Mouse (Mus musculus) inflammation-experienced regulatory T-cells, adult 6 months (primary cell): ENCODE measurements around the gene Snrnp200. TPM values are rescaled to one million over a fixed set of nuclear protein-coding genes. Genes with fewer than 3 reads are reported as not detected.
"Not testable (repeated sequence)": the region's sequence is repeated elsewhere in the genome, so short reads cannot be mapped to it uniquely, and the experiment has no call there.

Experiments
- ATAC-seq: one replicate; pipeline ENCODE4 v1.8.0; 2017
- polyA plus RNA-seq, 3 experiments: library from polyadenylated mRNA; unstranded; fragments of 100-300 nt; shearing (Covaris generic); gene quantifications; one replicate each; pipeline ENCODE4 v1.2.1; 2017

The Snrnp200 gene
- polyA plus RNA-seq, 3 experiments from 2014 or later = 47.3 to 57.9 (median 47.8) TPM

DNA sequence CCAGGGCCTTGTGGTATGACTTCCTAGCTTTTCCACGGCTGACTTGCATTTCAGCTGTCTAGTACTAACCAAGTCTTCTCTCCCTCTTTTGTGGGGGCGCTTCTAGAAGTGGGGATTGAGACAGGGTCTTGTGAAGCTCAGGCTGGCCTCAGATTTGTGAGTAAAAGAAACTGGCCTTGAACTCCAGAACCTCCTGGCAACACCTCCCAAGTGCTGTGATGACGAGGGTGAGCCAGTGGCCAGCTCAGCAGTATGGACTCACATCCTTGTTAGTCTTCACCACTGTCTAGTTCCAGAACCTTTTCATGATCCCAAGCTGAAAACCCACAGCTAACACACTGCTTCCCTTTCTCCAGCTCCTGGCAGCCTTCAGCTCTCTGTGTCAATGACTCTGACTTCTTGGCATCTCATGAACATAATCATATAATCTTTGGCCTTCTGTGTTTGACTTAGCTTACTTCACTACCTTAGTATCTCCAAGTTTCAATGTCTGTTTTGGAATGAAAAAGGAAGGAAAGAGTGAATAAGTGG, 46.5 kb downstream of the Snrnp200 start:
- ATAC-seq = no peak

DNA sequence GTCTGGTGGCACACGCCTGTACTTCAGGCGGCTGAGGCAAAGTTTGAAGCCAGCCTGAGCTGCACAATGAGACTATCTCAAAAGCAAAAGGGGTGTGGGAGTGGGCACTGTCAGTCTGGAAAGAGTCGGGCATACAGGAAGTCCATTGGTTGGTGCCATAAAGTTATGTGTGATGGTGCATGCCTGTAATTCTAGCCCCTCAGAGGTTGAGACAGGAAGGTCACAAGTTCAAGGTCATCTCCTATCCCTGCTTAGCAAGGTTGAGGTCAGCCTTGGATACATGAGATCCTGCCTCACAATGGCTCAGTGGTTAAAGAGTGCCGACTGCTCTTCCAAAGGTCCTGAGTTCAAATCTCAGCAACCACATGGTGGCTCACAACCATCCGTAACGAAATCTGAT, 47.1 kb downstream of the Snrnp200 start:
- no peak for ATAC-seq

DNA sequence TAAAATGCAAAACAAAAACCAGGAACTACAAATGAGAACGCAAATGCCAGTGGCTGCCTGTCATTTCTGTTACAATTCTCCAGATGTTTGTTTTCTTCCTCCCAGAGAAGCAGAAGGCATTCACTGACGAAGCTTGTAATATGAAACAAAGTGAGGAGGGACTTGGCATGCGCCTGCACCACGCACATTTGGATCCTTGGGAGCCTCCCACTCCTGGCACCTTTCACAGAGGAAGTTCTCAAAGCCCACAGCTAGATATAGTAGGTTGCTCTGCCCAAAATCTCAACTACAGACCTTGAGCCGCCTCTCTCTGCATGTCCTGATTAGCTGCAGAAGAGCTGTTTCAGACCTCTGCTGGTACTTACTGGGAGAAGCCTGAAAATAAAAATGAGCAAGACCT, 51.2 kb downstream of the Snrnp200 start:
- no peak for ATAC-seq

DNA sequence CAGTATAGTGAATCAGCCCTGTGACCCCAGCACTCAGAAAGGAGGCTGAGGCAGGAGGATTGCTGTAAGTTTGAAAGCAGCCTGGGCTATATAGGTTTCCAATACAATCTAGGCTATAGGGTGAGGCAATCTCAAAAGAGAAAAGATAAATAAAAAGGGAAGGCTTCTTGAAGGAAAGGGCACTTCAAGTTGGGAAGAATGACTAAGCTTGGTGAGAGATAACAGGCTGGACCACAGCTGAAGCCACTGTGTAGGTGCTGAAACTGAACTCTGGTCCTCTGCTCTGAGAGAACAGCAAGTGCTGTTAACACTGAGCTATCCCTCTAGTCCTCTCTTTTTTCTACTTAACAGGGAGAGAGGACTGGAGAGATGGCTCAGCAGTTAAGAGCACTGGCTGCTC, 54.3 kb downstream of the Snrnp200 start:
- ATAC-seq = no peak

DNA sequence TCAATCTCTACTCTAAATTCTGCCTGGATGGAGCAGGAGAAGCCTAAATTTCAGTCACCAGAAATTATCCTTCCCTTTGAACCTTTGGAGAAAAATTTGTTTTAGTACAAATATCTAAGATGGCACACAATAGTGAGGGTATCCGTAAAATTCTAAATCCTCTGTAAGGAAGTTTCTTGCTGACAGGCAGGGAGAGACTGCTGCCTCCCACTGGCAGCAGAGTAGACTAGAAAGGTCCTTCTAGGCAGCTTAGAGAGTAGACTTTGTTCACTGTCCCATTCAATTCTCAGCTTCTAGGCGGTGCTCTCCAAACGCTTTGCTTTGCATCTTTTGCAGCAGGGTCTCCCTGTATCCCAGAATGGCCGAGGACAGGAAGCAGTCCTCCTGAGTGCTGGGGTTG, 59.7 kb downstream of the Snrnp200 start:
- no peak for ATAC-seq

DNA sequence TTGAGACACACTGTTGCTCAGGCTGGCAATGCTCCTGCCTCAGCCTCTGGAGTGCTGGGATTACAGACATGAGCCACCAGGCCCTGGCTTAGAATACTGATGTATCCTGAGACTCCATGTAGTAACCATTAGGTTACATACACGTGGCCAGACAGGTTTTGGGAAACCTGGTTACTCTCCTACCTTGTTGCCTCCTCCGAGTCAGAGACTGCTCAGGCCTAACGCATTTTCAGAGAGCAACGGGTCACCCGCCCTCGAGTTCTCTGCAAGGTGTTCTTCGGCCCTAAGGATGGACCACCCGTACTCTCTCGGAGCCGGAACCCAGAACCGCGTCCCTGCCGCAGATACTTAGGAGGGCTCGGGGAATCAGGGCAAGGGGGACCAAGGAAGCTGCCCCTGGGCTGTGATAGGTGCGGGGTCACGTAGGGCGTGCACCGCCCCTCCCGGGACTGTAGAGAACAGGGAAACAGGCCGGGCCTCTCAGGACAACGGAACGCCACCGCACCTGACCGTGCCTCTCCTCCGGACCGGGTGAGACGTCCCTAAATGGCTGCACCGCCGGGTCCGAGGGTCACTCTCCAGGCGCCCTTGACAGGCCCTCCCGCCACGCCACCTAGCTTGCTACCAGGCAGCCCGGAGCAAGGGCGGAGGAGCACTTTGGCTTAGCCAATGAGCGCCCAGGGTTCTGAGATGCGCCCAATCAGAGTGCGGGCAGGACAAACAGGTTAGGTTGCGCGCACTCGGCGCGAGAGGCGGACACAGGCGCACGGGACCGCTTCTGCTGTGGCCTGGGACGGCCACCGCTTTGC, 61.5 kb downstream of the Snrnp200 start, which contains the start of gene Stard7:
Gene Stard7 (plus strand): TSS at position 728 of the 809 bp plus-strand sequence.
- peak; percentile 94 for ATAC-seq

DNA sequence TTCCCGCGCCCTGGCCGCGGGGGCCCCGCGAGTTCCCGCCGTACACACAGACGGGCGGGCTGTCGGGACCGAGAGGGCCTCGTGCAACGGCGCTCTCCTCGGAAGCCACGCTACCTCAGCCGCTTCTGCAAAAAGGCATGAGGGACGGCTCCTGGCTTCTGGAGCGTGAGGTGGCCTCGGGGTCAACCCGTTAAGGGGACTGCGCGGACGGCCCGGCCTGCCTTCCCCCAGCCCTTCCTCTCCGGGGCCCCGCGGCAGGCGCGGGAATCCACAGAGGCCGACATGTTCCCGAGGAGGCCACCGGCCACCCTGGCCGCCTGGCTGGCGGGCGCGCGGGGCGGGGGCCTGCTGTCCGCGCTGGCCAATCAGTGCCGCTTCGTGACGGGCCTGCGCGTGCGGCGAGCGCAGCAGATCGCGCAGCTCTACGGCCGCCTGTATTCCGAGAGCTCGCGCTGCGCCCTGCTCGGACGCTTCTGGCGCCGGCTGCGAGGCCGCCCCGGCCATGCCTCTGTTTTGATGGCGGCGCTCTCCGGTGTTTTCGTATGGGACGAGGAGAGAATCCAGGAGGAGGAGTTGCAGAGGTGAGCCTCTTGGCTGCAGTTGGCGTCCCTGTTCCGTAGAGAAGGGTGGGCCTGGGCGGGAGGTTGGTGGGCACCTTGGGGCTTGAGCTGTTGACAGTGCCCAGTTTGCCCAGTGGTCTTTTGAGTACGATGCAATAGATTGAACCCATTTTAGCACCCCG, 62.3 kb downstream of the Snrnp200 start:
- ATAC-seq = peak; percentile 74

DNA sequence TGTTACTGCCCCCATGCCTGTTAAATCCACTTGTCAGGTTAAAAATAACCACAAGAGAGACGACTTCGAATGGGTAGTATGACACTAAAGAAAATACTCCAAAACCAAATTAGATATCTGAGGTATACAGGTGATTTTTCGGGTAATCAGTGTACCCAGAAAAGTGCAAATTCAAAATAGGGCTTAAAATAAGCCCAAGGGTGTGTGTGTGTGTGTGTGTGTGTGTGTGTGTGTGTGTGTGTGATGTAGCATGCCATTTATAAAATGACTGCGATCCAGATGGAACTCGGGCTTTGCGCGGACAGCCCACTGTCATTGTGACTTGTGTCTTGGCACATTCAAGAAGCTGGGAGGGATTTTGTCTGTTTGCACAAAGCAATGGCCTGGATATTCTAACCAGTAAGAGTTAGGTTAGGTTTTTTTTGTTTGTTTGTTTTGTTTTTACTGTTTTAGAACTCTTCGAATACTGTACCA, 62.9 kb downstream of the Snrnp200 start:
- no peak for ATAC-seq

DNA sequence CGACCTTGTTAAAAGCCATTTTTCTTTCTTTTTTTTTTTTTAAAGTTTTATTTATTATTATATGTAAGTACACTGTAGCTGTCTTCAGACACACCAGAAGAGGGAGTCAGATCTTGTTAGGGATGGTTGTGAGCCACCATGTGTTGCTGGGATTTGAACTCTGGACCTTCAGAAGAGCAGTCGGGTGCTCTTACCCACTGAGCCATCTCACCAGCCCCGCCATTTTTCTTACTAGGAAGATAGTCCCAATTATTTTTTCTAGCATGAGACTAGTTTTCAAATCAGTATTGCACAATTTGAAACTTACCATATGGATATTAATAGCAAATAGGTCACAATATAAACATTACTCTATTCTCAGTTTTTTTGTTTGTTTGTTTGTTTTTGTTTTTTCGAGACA, 63.9 kb downstream of the Snrnp200 start:
- ATAC-seq = not testable (repeated sequence)

DNA sequence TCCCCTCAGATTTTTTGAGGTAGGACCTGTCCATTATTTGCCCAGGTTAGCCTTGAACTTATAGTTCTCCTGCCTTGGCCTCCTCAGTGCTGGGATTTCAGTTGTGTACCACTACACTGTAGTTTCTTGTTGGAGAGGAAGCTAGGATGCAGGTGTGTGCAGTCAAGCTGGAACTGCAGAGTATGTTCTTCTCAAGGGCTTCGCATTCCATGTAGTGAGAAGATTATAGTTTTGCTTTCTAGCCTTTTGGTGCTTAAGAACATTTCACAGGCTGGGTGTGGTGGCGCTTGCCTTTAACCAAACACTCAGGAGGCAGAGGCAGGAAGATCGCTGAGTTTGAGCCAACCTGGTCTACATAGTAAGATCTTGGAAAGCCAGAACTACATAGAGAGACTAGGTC, 64.6 kb downstream of the Snrnp200 start:
- no peak for ATAC-seq

DNA sequence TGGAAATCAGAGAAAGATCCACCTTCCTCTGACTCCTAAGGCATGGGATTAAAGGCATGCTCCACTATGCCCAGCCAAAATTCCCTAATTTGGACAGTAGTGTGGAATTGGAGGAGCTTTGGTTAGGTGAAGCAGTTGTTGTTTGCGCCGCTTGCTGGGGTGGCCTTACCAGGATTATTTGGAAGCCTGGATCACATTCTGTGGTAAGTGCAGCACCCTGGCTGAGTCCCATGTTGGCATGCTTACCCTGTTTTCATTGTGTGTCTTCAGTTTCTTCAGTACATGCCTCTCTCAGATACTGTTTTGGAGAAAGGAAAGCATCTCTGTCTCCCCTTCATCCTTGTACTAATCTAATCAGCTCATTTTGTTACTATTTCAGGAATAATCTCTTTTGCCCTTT, 66.4 kb downstream of the Snrnp200 start:
- no peak for ATAC-seq

DNA sequence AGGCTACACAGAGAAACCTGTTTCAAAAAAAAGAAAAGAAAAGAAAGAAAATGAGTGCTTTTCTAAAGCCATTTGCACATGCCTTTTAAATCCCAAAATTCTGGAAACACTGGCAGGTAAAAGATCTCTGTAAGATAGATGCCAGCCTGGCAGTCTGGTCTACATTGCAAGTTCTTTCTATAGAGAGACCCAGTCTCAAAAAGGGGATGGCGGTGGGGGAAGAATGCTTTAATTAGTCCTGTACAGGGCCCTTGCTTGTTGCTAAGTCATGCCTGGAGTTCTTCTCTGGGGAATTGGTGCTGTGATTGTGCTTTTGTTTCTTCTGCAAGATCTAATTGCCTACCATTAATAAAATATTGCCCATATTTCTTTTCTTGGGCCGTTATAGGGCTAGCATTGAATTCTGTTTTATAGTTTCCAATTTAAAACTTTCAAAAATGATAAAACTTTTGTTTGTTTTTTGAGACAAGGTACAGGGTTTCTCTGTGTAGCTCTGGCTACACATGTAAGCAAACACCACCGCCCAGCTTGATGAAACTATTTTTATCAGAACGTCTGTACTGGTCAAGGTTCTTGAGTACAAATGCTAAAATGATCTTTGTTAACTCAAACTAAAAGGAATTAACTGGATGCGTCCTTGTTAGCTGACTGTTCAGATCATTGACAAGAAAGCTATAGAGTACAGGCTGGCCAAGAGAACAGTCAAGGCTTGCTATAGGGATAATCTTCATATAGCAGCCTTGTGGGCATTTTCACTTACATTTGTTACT, 67.5 kb downstream of the Snrnp200 start:
- ATAC-seq = no peak

DNA sequence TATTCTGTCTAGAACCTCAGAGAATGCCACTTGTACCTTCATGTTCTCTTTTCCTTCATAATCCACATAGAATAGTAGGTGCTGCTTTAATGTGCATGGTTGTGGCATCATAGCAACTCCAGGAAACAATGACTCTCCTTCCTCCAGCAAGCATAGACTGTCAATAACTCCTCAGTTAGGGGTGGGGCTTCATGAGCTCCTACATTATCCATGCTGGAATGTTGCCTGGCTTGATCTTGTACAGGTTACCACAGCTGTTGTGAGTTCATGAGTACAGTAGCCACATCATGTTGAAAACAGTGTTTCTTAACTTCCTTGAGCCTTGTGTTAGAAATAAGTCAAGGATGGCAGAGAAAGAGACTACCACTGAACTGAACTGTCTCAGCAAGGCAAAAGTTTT, 70.0 kb downstream of the Snrnp200 start:
- ATAC-seq = no peak

Other genes with a start within 250 kb of the Snrnp200 start
- 10 to 100 TPM; 11.4 to 15.1 (median 13.6) TPM for gene Ap4e1, start 199.7 kb upstream of the Snrnp200 start, polyA plus RNA-seq
- gene Blvra, start 137.7 kb upstream of the Snrnp200 start, polyA plus RNA-seq = 100 to 1,000 TPM in 1 of 3 experiments, 10 to 100 TPM in 2; 95.3 to 130 (median 96.5) TPM
- 10 to 100 TPM in 1 of 3 experiments, 1 to 10 TPM in 2; 4.9 to 62.0 (median 8.0) TPM for gene Ncaph, start 74.4 kb upstream of the Snrnp200 start, polyA plus RNA-seq
- 10 to 100 TPM; 54.1 to 78.4 (median 55.1) TPM for gene Itpripl1, start 64.9 kb upstream of the Snrnp200 start, polyA plus RNA-seq
- gene 1810024B03Rik, start 106 bp upstream of the Snrnp200 start, polyA plus RNA-seq = 1 to 10 TPM in 1 of 3 experiments, under 1 TPM in 2; 0.69 to 1.3 (median 0.71) TPM
- gene Ciao1, start 39.4 kb downstream of the Snrnp200 start, polyA plus RNA-seq = 10 to 100 TPM; 39.3 to 59.1 (median 51.3) TPM
- gene Tmem127, start 39.5 kb downstream of the Snrnp200 start, polyA plus RNA-seq = 10 to 100 TPM; 49.4 to 81.0 (median 67.0) TPM
- 10 to 100 TPM; 25.3 to 34.8 (median 28.0) TPM for gene Stard7, start 61.8 kb downstream of the Snrnp200 start, polyA plus RNA-seq
- gene Dusp2, start 127.8 kb downstream of the Snrnp200 start, polyA plus RNA-seq = 10 to 100 TPM; 26.0 to 29.5 (median 27.9) TPM
- under 1 TPM in 2 of 3 experiments, not detected in 1; 0.21 to 0.35 TPM for gene Astl, start 130.3 kb downstream of the Snrnp200 start, polyA plus RNA-seq
- under 1 TPM in 1 of 3 experiments, not detected in 2; 0.13 TPM for gene Adra2b, start 154.8 kb downstream of the Snrnp200 start, polyA plus RNA-seq
- gene Gpat2, start 216.8 kb downstream of the Snrnp200 start, polyA plus RNA-seq = under 1 TPM in 2 of 3 experiments, not detected in 1; 0.14 to 0.34 TPM
- gene Fahd2a, start 236.2 kb downstream of the Snrnp200 start, polyA plus RNA-seq = 10 to 100 TPM; 29.3 to 66.5 (median 38.0) TPM